Mouse (Mus musculus) liver, adult 2 months (tissue): ENCODE data around the gene Srm.

Experiments used
- CTCF ChIP-seq: fragments of 200-500 bp; IDR thresholded peaks from 2 replicates; pipeline ENCODE4 v1.5.1; 2011; ENCODE audit warnings: low read depth, low read length, control low read depth
- POLR2A ChIP-seq: fragments of 200-500 bp; IDR thresholded peaks from 2 replicates; pipeline ENCODE4 v1.6.1; 2011; ENCODE audit warnings: low read length, control low read depth; ENCODE audit not compliant: insufficient read depth; ENCODE audit errors: extremely low read depth

DNA sequence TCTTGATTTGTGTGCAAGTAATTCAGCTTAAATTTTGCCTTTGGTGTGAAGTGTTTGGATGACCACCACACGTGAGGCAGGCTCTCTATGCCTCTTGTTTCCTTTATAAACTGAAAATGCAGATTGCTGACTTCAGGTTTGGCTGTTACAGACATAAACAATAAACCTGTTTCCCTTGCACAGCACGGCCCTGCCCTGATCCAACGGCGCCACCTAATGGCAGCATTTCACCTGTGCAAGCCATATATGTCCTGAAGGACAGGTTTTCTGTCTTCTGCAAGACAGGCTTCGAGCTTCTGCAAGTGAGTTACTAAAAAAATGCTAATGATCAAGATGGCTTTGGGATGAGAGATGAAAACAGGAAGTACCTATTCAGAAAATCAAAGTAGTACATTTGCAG is 16.5 kb downstream of the Srm start:
- TF ChIP-seq CTCF (peak; percentile 97), POLR2A (no peak)
